Mouse (Mus musculus): ENCODE measurements around the gene Vpreb2. TPM values are rescaled to one million over a fixed set of nuclear protein-coding genes. Genes with fewer than 3 reads are reported as not detected.

Vpreb2 gene
- not detected in 2 replicates for polyA plus RNA-seq (2012; ENCODE audit: insufficient read depth, insufficient read length, low replicate concordance, missing spikeins)

DNA sequence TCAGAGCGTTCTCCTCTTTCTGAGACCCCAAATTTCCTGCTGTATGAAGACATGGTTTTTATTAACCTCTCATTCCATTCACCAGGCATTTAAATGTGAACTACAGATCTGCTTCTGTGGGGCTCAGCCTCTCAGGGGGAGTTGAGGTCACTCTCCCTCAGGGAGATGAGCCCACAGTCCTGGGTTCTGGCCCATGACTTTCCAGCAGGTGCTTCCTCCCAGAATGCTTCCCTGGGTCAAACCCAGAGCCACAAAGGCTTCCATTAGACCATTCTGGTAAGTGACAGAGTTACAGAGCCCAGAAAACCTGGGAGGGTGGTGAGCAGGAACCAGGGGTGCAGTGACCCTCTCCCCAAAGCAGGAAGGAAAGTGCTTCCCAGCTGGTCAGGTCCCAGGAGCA is at the start of gene Vpreb2:
Gene Vpreb2, plus strand, starts transcription at position 301 of the 400 bp plus-strand sequence.
- Histone ChIP-seq H3K4me3 (ENCODE audit: insufficient read depth, low read depth, low read length) (no peak within 1 kb of the TSS), H3K27ac (ENCODE audit: insufficient read depth, low read depth, low read length) (no peak within 1 kb of the TSS), H3K4me1 (ENCODE audit: control insufficient read depth, insufficient read depth, low read length) (peaks cover 2% of the 10 kb centered on the region; the same call in 1 of the 2 replicates)
- 56% methylated on average over 1 of the region's 1 CpGs for WGBS
- TF ChIP-seq CTCF (IDR thresholded peaks at IDR 0.05; ENCODE audit: insufficient read depth, low read depth, low read length), result no peak
- TF ChIP-seq POLR2A (IDR thresholded peaks at IDR 0.05; ENCODE audit: insufficient read depth, low read depth, low read length), result no peak

DNA sequence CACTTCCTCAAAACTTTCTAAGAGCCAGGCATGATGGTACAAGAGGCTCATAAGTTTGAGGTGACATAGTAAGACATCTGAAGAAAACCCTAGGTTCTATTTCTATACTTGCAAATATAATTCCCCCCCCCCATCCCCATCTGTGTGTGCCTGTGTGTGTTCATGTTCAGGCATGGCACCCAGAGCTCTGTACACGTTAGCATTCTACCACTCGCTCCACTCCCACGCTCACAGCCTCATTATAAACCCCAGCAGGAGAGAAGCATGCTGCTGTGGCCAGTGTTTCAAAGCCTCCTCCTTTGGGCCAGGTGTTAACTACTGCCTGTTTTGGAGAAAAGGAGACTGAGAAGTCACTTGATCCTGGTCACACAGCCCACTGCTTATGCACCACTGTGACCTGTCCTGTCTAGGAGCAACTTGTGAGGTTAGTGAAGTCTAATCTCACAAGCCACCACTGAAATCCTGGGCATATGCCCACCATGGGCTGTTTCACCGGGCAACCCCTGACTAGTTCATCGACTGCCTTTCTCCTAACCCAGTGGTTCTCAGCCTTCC is 48.2 kb upstream of the Vpreb2 start:
- TF ChIP-seq POLR2A (IDR thresholded peaks at IDR 0.05; ENCODE audit: insufficient read depth, low read depth, low read length) (no peak), CTCF (IDR thresholded peaks at IDR 0.05; ENCODE audit: insufficient read depth, low read depth, low read length) (no peak)
- 62% methylated on average over 5 of the region's 5 CpGs for WGBS

DNA sequence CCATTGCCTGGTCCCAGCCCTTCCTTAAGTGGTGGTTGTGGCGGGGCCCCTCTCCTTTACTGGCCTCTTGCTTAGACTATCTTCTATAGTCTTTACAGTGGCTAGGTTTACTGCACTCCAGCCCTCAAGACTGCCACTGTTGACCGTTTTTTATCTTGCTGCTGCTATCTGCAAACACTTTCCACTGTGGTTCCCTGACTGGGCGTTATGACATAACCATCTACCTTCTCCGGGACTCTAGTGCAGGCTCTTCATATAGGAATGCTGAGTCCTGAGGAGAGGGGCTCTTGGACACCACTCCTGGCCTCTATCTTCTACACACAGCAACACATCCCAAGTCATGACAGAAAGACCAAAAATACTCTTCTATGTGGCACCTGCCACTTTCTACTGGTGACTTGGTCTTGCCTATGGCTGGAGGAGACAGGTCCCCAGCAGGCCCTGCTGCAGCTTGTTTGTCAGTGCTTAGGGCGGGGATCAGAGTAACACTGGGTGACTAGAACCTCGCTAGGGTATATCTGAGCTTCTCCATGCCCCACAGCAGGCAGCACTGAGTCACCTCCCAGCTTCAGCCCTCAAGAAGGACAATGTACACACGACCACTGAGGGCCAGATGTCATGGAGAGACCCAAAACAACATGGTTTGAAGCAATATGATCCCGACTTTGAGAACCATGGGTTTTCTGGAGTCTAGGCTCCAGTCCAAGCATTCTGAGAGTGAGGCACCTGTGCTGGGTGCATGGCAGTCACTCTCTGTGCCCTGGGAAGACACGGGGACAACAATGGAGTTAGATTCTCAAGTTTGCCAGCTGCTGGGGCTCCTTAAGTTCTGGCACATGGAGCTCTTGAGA is 46.4 kb upstream of the Vpreb2 start:
- TF ChIP-seq POLR2A (IDR thresholded peaks at IDR 0.05; ENCODE audit: insufficient read depth, low read depth, low read length), result no peak
- no peak for TF ChIP-seq CTCF (IDR thresholded peaks at IDR 0.05; ENCODE audit: insufficient read depth, low read depth, low read length)
- Histone ChIP-seq H3K4me3 (ENCODE audit: insufficient read depth, low read depth, low read length) (no peak overlapping the region), H3K27ac (ENCODE audit: insufficient read depth, low read depth, low read length) (no peak overlapping the region), H3K4me1 (ENCODE audit: control insufficient read depth, insufficient read depth, low read length) (peaks cover under 1% of the 10 kb centered on the region)
- WGBS, result 73% methylated on average over 9 of the region's 9 CpGs

More for the DNA sequence above, 48.2 kb upstream of the Vpreb2 start:
- peaks cover 11% of the 10 kb centered on the region for H3K4me1 ChIP-seq (ENCODE audit: control insufficient read depth, insufficient read depth, low read length)
- no peak overlapping the region for H3K27ac ChIP-seq (ENCODE audit: insufficient read depth, low read depth, low read length)
- no peak overlapping the region for H3K4me3 ChIP-seq (ENCODE audit: insufficient read depth, low read depth, low read length)

GRCm38 (mm10) chr16:17934445-17934910 is 45.8 kb upstream of the Vpreb2 start:
- WGBS, result 65% methylated on average over 3 of the region's 3 CpGs

GRCm38 (mm10) chr16:17936776-17937175 is 43.5 kb upstream of the Vpreb2 start:
- WGBS, result 85% methylated on average over 10 of the region's 10 CpGs
- no peaks in the 10 kb centered on the region for H3K4me1 ChIP-seq (ENCODE audit: control insufficient read depth, insufficient read depth, low read length)
- no peak overlapping the region for H3K27ac ChIP-seq (ENCODE audit: insufficient read depth, low read depth, low read length)
- no peak overlapping the region for H3K4me3 ChIP-seq (ENCODE audit: insufficient read depth, low read depth, low read length)
- TF ChIP-seq POLR2A (IDR thresholded peaks at IDR 0.05; ENCODE audit: insufficient read depth, low read depth, low read length) (no peak), CTCF (IDR thresholded peaks at IDR 0.05; ENCODE audit: insufficient read depth, low read depth, low read length) (no peak)

More at GRCm38 (mm10) chr16:17934445-17934910, 45.8 kb upstream of the Vpreb2 start:
- H3K4me3 ChIP-seq (ENCODE audit: insufficient read depth, low read depth, low read length), result no peak overlapping the region
- no peak overlapping the region for H3K27ac ChIP-seq (ENCODE audit: insufficient read depth, low read depth, low read length)
- H3K4me1 ChIP-seq (ENCODE audit: control insufficient read depth, insufficient read depth, low read length), result no peaks in the 10 kb centered on the region
- TF ChIP-seq POLR2A (IDR thresholded peaks at IDR 0.05; ENCODE audit: insufficient read depth, low read depth, low read length) (no peak), CTCF (IDR thresholded peaks at IDR 0.05; ENCODE audit: insufficient read depth, low read depth, low read length) (no peak)

DNA sequence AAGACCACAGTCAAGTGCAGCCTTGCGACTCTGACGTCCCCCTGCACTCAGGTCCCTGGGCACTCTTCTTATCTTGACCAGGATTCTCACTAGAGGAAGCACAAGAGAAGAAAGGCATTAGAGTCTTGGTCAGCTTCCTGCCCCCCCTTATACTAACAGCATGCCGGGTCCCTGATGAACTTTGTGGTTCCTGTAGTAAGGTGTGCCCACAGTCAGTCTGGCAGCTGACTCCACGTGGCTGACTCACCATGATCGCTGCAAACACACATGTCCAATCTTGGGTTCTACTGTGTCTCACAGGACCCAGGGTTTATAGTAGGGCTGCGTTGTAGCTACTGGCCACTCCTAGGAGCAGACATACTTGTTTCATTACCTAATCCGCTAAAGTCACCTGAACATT is 42.0 kb upstream of the Vpreb2 start:
- no peak overlapping the region for H3K4me3 ChIP-seq (ENCODE audit: insufficient read depth, low read depth, low read length)
- TF ChIP-seq CTCF (IDR thresholded peaks at IDR 0.05; ENCODE audit: insufficient read depth, low read depth, low read length) (no peak), POLR2A (IDR thresholded peaks at IDR 0.05; ENCODE audit: insufficient read depth, low read depth, low read length) (no peak)
- WGBS, result 91% methylated on average over 7 of the region's 7 CpGs
- no peaks in the 10 kb centered on the region for H3K4me1 ChIP-seq (ENCODE audit: control insufficient read depth, insufficient read depth, low read length)
- no peak overlapping the region for H3K27ac ChIP-seq (ENCODE audit: insufficient read depth, low read depth, low read length)

DNA sequence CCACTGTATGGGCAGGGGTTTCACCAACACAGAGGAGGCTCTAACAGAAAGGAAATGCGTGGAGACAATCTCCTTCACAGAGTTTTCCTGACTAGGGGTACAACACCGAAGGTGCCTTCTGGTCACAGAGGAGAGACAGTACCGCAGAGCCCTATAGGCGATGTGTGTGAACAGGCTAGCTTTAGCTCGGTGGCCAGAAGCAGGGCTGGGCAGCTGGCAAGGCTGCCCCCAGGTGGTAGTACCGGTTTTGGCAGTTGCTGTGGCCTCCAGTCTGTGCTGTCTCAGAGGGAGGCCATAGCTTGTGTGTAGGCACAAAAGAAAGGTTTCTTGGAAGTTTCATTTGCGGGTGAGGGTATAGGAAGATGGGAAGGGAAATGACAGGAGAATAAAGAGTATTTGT is 41.4 kb upstream of the Vpreb2 start:
- WGBS, result 18% methylated on average over 7 of the region's 7 CpGs
- Histone ChIP-seq H3K4me3 (ENCODE audit: insufficient read depth, low read depth, low read length) (no peak overlapping the region), H3K4me1 (ENCODE audit: control insufficient read depth, insufficient read depth, low read length) (peaks cover 2% of the 10 kb centered on the region; the same call in 1 of the 2 replicates), H3K27ac (ENCODE audit: insufficient read depth, low read depth, low read length) (no peak overlapping the region)
- peak; percentile 59 for TF ChIP-seq CTCF (IDR thresholded peaks at IDR 0.05; ENCODE audit: insufficient read depth, low read depth, low read length)
- no peak for TF ChIP-seq POLR2A (IDR thresholded peaks at IDR 0.05; ENCODE audit: insufficient read depth, low read depth, low read length)

GRCm38 (mm10) chr16:17939255-17939751 is 40.9 kb upstream of the Vpreb2 start:
- H3K4me3 ChIP-seq (ENCODE audit: insufficient read depth, low read depth, low read length), result no peak overlapping the region
- H3K4me1 ChIP-seq (ENCODE audit: control insufficient read depth, insufficient read depth, low read length), result peaks cover 2% of the 10 kb centered on the region; the same call in 1 of the 2 replicates
- TF ChIP-seq POLR2A (IDR thresholded peaks at IDR 0.05; ENCODE audit: insufficient read depth, low read depth, low read length) (no peak), CTCF (IDR thresholded peaks at IDR 0.05; ENCODE audit: insufficient read depth, low read depth, low read length) (no peak)
- no peak overlapping the region for H3K27ac ChIP-seq (ENCODE audit: insufficient read depth, low read depth, low read length)
- WGBS, result 43% methylated on average over 9 of the region's 9 CpGs

DNA sequence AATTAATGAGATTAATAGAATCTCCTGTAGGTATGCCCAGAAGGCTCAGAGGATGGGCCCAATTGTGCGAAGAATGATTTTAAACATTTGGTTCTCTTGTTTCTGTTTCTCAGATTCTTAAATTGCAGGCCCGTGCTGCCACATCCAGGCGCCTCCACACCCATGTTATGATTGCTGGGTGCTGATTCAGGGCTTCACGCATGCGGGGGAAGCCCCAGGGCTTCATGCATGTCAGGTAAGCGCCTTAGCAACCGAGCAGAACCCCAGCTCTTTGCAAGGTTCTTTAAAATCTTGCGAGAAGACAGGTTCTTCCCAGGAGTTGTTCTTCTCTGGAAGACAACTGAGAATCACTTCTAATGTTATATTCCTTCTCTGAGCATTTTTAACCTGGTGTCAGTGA is 36.8 kb upstream of the Vpreb2 start:
- Histone ChIP-seq H3K27ac (ENCODE audit: insufficient read depth, low read depth, low read length) (no peak overlapping the region), H3K4me3 (ENCODE audit: insufficient read depth, low read depth, low read length) (no peak overlapping the region), H3K4me1 (ENCODE audit: control insufficient read depth, insufficient read depth, low read length) (peaks cover 9% of the 10 kb centered on the region)
- 60% methylated on average over 8 of the region's 8 CpGs for WGBS
- no peak for TF ChIP-seq POLR2A (IDR thresholded peaks at IDR 0.05; ENCODE audit: insufficient read depth, low read depth, low read length)
- no peak for TF ChIP-seq CTCF (IDR thresholded peaks at IDR 0.05; ENCODE audit: insufficient read depth, low read depth, low read length)
